Mouse (Mus musculus) MEL (cell line): ENCODE measurements around the gene Sp6. TPM values are rescaled to one million over a fixed set of nuclear protein-coding genes. Genes with fewer than 3 reads are reported as not detected.
A peak's percentile ranks its signal among the peaks of the same experiment; 100 is the strongest.

Experiments
- DNase-seq: peaks from one replicate; pipeline ENCODE4 v3.0.0; 2011; ENCODE audit warnings: low read depth, low spot score
- H3K27ac ChIP-seq: 2 replicates; pipeline ENCODE4 v1.5.1; 2012; ENCODE audit warnings: low read depth, mild to moderate bottlenecking, control low read depth, low read length, moderate library complexity; ENCODE audit not compliant: control insufficient read depth
- H3K27me3 ChIP-seq, 2 experiments: fragments of 150-350 bp in 1 of 2; sonication (generic) in 1 of 2; 2 replicates each; pipeline ENCODE4 v1.6.1; 2012; ENCODE audit warnings: low read length in 2 of 2, mild to moderate bottlenecking in 2 of 2, improper control_type of control experiment in 1 of 2, moderate library complexity in 1 of 2; ENCODE audit not compliant: insufficient read depth in 2 of 2, control insufficient read depth in 1 of 2
- H3K36me3 ChIP-seq, 2 experiments: 2 replicates each; pipeline ENCODE4 v1.6.1; 2012 to 2014; ENCODE audit warnings: low read length in 2 of 2, improper control_type of control experiment in 1 of 2, inconsistent platforms in 1 of 2, mild to moderate bottlenecking in 1 of 2; ENCODE audit not compliant: insufficient read depth in 2 of 2, control insufficient read depth in 1 of 2
- H3K4me1 ChIP-seq, 2 experiments: fragments of 150-350 bp in 1 of 2; sonication (generic) in 1 of 2; 2 replicates each; pipeline ENCODE4 v1.6.1; 2012; ENCODE audit warnings: low read length in 2 of 2, improper control_type of control experiment in 1 of 2, mild to moderate bottlenecking in 1 of 2; ENCODE audit not compliant: insufficient read depth in 2 of 2, control insufficient read depth in 1 of 2
- H3K4me3 ChIP-seq, 2 experiments: fragments of 150-350 bp in 1 of 2; sonication (generic) in 1 of 2; 2 replicates each; pipeline ENCODE4 v1.5.1; 2012; ENCODE audit warnings: low read depth in 2 of 2, low read length in 2 of 2, mild to moderate bottlenecking in 2 of 2, moderate library complexity in 2 of 2, control low read depth in 1 of 2, improper control_type of control experiment in 1 of 2; ENCODE audit not compliant: control insufficient read depth in 1 of 2, insufficient read depth in 1 of 2
- H3K79me2 ChIP-seq: 2 replicates; pipeline ENCODE4 v1.6.1; 2012; ENCODE audit warnings: mild to moderate bottlenecking, low read length, moderate library complexity; ENCODE audit not compliant: control insufficient read depth, poor library complexity, insufficient read depth
- H3K9ac ChIP-seq: 2 replicates; pipeline ENCODE4 v1.6.1; 2012; ENCODE audit warnings: low read depth, mild to moderate bottlenecking, control low read depth, low read length, moderate library complexity; ENCODE audit not compliant: control insufficient read depth, poor library complexity, severe bottlenecking
- H3K9me3 ChIP-seq: fragments of 150-350 bp; sonication (generic); replicated peaks from 2 replicates; pipeline ENCODE4 v1.6.1; 2012; ENCODE audit warnings: mild to moderate bottlenecking, low read length, improper control_type of control experiment, moderate library complexity; ENCODE audit not compliant: insufficient read depth
- BHLHE40 ChIP-seq: IDR thresholded peaks from 2 replicates; pipeline ENCODE4 v1.6.1; 2012; ENCODE audit warnings: low read depth, mild to moderate bottlenecking, inconsistent platforms, low read length, improper control_type of control experiment, borderline replicate concordance
- CHD1 ChIP-seq: IDR thresholded peaks from 2 replicates; pipeline ENCODE4 v1.6.1; 2012; ENCODE audit warnings: low read depth, mild to moderate bottlenecking, inconsistent platforms, low read length, improper control_type of control experiment
- CHD2 ChIP-seq: IDR thresholded peaks from 2 replicates; pipeline ENCODE4 v1.6.1; 2011; ENCODE audit warnings: low read length, improper control_type of control experiment
- CTCF ChIP-seq, 3 experiments: IDR thresholded peaks in 2 of 3; conservative IDR thresholded peaks in 1 of 3; 2 replicates each; pipeline ENCODE4 v1.5.1; 2011 to 2012; ENCODE audit warnings: low read length in 3 of 3, low read depth in 2 of 3, mild to moderate bottlenecking in 2 of 3, improper control_type of control experiment in 1 of 3, inconsistent platforms in 1 of 3, mixed read lengths in 1 of 3, moderate library complexity in 1 of 3; ENCODE audit not compliant: control insufficient read depth in 1 of 3, insufficient read depth in 1 of 3, poor library complexity in 1 of 3, severe bottlenecking in 1 of 3
- ELF1 ChIP-seq: IDR thresholded peaks from 2 replicates; pipeline ENCODE4 v1.6.1; 2014; ENCODE audit warnings: low read depth, mild to moderate bottlenecking, inconsistent platforms, low read length, improper control_type of control experiment, moderate library complexity
- EP300 ChIP-seq, 2 experiments: IDR thresholded peaks; 2 replicates each; pipeline ENCODE4 v1.6.1; 2011; ENCODE audit warnings: improper control_type of control experiment in 2 of 2, low read length in 2 of 2, low read depth in 1 of 2, mild to moderate bottlenecking in 1 of 2
- GABPA ChIP-seq: IDR thresholded peaks from 2 replicates; pipeline ENCODE4 v1.6.1; 2012; ENCODE audit warnings: low read depth, mild to moderate bottlenecking, inconsistent platforms, low read length, improper control_type of control experiment, moderate library complexity
- GATA1 ChIP-seq: IDR thresholded peaks from 2 replicates; pipeline ENCODE4 v1.6.1; 2011; ENCODE audit warnings: low read depth, low read length, improper control_type of control experiment
- KAT2A ChIP-seq: conservative IDR thresholded peaks from 2 replicates; pipeline ENCODE4 v1.6.1; 2012; ENCODE audit warnings: low read depth, low read length, improper control_type of control experiment, inconsistent platforms
- MAFK ChIP-seq: IDR thresholded peaks from 2 replicates; pipeline ENCODE4 v1.6.1; 2011; ENCODE audit warnings: low read depth, mild to moderate bottlenecking, low read length, improper control_type of control experiment, borderline replicate concordance
- MAX ChIP-seq: IDR thresholded peaks from 2 replicates; pipeline ENCODE4 v1.6.1; 2011; ENCODE audit warnings: low read length, improper control_type of control experiment
- MAZ ChIP-seq: IDR thresholded peaks from 2 replicates; pipeline ENCODE4 v1.6.1; 2012; ENCODE audit warnings: low read depth, mild to moderate bottlenecking, inconsistent platforms, low read length, improper control_type of control experiment
- MXI1 ChIP-seq: IDR thresholded peaks from 2 replicates; pipeline ENCODE4 v1.6.1; 2011; ENCODE audit warnings: mild to moderate bottlenecking, low read depth, low read length, improper control_type of control experiment
- MYC ChIP-seq: IDR thresholded peaks from 2 replicates; pipeline ENCODE4 v1.6.1; 2011; ENCODE audit warnings: low read depth, mild to moderate bottlenecking, low read length, improper control_type of control experiment, moderate library complexity
- NELFE ChIP-seq: IDR thresholded peaks from 2 replicates; pipeline ENCODE4 v1.6.1; 2011; ENCODE audit warnings: low read depth, low read length, improper control_type of control experiment
- POLR2AphosphoS5 ChIP-seq: IDR thresholded peaks from 2 replicates; pipeline ENCODE4 v1.6.1; 2012; ENCODE audit warnings: low read depth, borderline replicate concordance, mild to moderate bottlenecking, inconsistent platforms, low read length, moderate library complexity, mixed read lengths
- RAD21 ChIP-seq: IDR thresholded peaks from 2 replicates; pipeline ENCODE4 v1.6.1; 2011; ENCODE audit warnings: mild to moderate bottlenecking, low read depth, low read length, improper control_type of control experiment
- SMC3 ChIP-seq: IDR thresholded peaks from 2 replicates; pipeline ENCODE4 v1.6.1; 2011; ENCODE audit warnings: low read depth, low read length, improper control_type of control experiment
- TAL1 ChIP-seq: IDR thresholded peaks from 2 replicates; pipeline ENCODE4 v1.6.1; 2012; ENCODE audit warnings: mild to moderate bottlenecking, inconsistent platforms, low read length, moderate library complexity, mixed read lengths
- TCF12 ChIP-seq: IDR thresholded peaks from 2 replicates; pipeline ENCODE4 v1.6.1; 2014; ENCODE audit warnings: low read depth, mild to moderate bottlenecking, inconsistent platforms, low read length, improper control_type of control experiment, moderate library complexity
- UBTF ChIP-seq: IDR thresholded peaks from 2 replicates; pipeline ENCODE4 v1.6.1; 2012; ENCODE audit warnings: low read depth, mild to moderate bottlenecking, inconsistent platforms, low read length, improper control_type of control experiment, moderate library complexity, borderline replicate concordance; ENCODE audit not compliant: insufficient read depth
- USF1 ChIP-seq: IDR thresholded peaks from 2 replicates; pipeline ENCODE4 v1.6.1; 2014; ENCODE audit warnings: low read depth, mild to moderate bottlenecking, inconsistent platforms, low read length, improper control_type of control experiment, moderate library complexity
- ZC3H11A ChIP-seq: IDR thresholded peaks from 2 replicates; pipeline ENCODE4 v1.6.1; 2012; ENCODE audit warnings: low read depth, mild to moderate bottlenecking, inconsistent platforms, low read length, improper control_type of control experiment
- ZNF384 ChIP-seq: IDR thresholded peaks from 2 replicates; pipeline ENCODE4 v1.6.1; 2012; ENCODE audit warnings: low read depth, mild to moderate bottlenecking, inconsistent platforms, low read length, improper control_type of control experiment
- polyA plus RNA-seq, 2 experiments: library from polyadenylated mRNA; stranded (reverse) in 1 of 2; unstranded in 1 of 2; fragments of >175 nt in 1 of 2; fragments of >200 nt in 1 of 2; gene quantifications; 2 replicates each; pipeline versions ENCODE4 v1.2.1 to v1.2.4; 2012; ENCODE audit warnings: low replicate concordance in 2 of 2, low read depth in 1 of 2; ENCODE audit not compliant: insufficient read length in 2 of 2, insufficient read depth in 1 of 2, missing spikeins in 1 of 2
- total RNA-seq: library from RNA; depleted of rRNA; stranded (reverse); fragments of 300-350 nt; gene quantifications from 2 replicates; pipeline ENCODE4 v1.2.3, GENCODE M21; 2012; rRNA removed

Gene Sp6
- total RNA-seq (0.03 TPM in 1 of 2 replicates, not detected in the other), polyA plus RNA-seq (under 1 TPM in 1 of 2 experiments, not detected in 1; 0.04 TPM)

DNA sequence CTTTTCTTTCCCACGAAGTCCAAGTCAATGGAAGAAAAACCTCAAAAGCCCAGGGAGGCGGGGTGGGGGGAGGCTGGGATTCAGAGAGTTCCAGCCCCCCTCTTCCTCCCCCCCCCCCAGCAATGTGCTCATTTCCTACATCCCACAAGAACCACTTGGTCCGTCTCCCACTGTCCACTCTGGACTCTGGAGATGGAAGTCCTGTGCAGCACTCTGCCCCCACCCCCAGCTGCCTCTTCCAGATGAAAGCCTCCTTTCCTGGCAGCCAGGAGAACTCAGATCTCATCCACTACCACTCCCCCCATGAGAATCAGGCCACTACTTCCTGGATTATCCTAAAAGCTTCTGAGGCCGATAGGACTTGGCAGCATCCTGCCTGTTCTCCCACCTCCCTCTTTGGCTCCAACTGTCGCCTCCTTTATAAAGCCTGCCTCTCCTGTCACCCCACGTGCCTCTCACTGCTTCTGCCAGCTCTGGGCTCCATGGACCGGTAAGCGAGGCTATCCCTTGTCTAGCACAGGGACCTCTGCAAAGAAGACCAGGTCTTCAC, at the start of gene Sp6:
Gene Sp6 (plus strand): TSS at position 274 of the 550 bp plus-strand sequence.
- no peak within 1 kb of the TSS for H3K9ac ChIP-seq
- H3K27ac ChIP-seq, result no peak within 1 kb of the TSS
- no peaks in the 10 kb centered on the region for H3K9me3 ChIP-seq
- TF ChIP-seq GATA1 (no peak), NELFE (no peak), UBTF (no peak), POLR2AphosphoS5 (no peak), ELF1 (no peak), BHLHE40 (no peak), USF1 (no peak)
- peaks cover 11 to 20% of the 10 kb centered on the region in 2 experiments for H3K27me3 ChIP-seq
- no peaks in the 10 kb centered on the region for H3K79me2 ChIP-seq
- H3K4me1 ChIP-seq, result peaks cover 6 to 15% of the 10 kb centered on the region in 2 experiments; a peak in 3 of 4 replicates
- peaks cover 0 to 13% of the 10 kb centered on the region in 2 experiments; a peak in 2 of 4 replicates for H3K36me3 ChIP-seq
- no peak for DNase-seq
- no peak within 1 kb of the TSS for H3K4me3 ChIP-seq

DNA sequence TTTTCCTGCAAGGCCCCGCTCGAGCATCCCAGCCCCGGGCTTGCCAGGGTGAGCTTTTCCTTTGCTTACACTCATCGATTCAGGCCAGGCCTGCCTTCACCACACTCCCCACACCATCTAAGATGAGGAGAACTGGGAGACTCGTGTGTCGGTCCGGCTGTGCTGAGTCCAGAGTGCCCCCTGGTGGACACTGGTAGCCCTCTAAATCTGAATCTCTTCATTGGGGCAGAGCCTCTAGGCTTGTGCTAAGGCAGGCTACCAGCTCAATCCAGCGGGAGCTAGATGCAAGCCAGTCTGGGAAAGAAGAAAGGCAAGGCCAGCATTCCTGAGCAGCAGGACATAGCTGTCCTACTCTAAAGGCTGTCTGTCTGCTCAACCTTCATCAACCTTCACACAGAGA, 49.6 kb upstream of the Sp6 start:
- no peaks in the 10 kb centered on the region for H3K9me3 ChIP-seq
- no peaks in the 10 kb centered on the region for H3K27me3 ChIP-seq
- H3K27ac ChIP-seq, result no peak overlapping the region
- H3K79me2 ChIP-seq, result no peaks in the 10 kb centered on the region; the same call in 1 of the 2 replicates
- H3K4me1 ChIP-seq, result peaks cover 10 to 18% of the 10 kb centered on the region in 2 experiments
- H3K4me3 ChIP-seq, result no peak overlapping the region
- peaks cover 7 to 21% of the 10 kb centered on the region in 2 experiments for H3K36me3 ChIP-seq
- peak; percentile 72 for TF ChIP-seq RAD21
- peak; percentile 79 to 90 (median 90) for TF ChIP-seq CTCF (IDR thresholded peaks at IDR 0.05 in 2 of 3, conservative IDR thresholded peaks at IDR 0.05 in 1 of 3; ENCODE audit: control insufficient read depth in 1 of 3, insufficient read depth in 1 of 3, low read depth in 2 of 3, low read length in 3 of 3, poor library complexity in 1 of 3, severe bottlenecking in 1 of 3)
- no peak for TF ChIP-seq MXI1
- TF ChIP-seq TAL1, result no peak
- peak; percentile 77 for TF ChIP-seq ZC3H11A
- no peak; the same call in 1 of the 2 replicates for TF ChIP-seq ZNF384
- no peak for TF ChIP-seq POLR2AphosphoS5
- TF ChIP-seq KAT2A, result no peak
- TF ChIP-seq SMC3, result peak; percentile 93
- no peak for TF ChIP-seq GABPA
- no peak for TF ChIP-seq MAZ
- no peak for TF ChIP-seq GATA1
- no peak for TF ChIP-seq EP300 (IDR thresholded peaks at IDR 0.05; ENCODE audit: low read depth in 1 of 2, low read length in 2 of 2)
- no peak for TF ChIP-seq UBTF
- no peak for TF ChIP-seq MYC
- no peak for TF ChIP-seq TCF12
- TF ChIP-seq MAX, result no peak
- TF ChIP-seq CHD2, result no peak
- TF ChIP-seq ELF1, result no peak
- TF ChIP-seq CHD1, result no peak
- no peak for TF ChIP-seq MAFK
- DNase-seq, result peak; percentile 83
- H3K9ac ChIP-seq, result no peak overlapping the region
